Mouse (Mus musculus) embryonic fibroblast, embryonic 13.5 days (primary cell): ENCODE results near the gene Cd19. TPM values are rescaled to one million over a fixed set of nuclear protein-coding genes. Genes with fewer than 3 reads are reported as not detected.
A peak's percentile ranks its signal among the peaks of the same experiment; 100 is the strongest.

ENCODE experiments used
- H3K27ac ChIP-seq: 2 replicates; pipeline ENCODE4 v1.5.1; 2012; ENCODE audit warnings: low read length, control low read depth, inconsistent platforms; ENCODE audit not compliant: insufficient read depth
- H3K4me1 ChIP-seq: 2 replicates; pipeline ENCODE4 v1.6.1; 2011; ENCODE audit warnings: low read length; ENCODE audit not compliant: control insufficient read depth, insufficient read depth
- H3K4me3 ChIP-seq: 2 replicates; pipeline ENCODE4 v1.5.1; 2011; ENCODE audit warnings: mild to moderate bottlenecking, control low read depth, low read length; ENCODE audit not compliant: insufficient read depth
- CTCF ChIP-seq: IDR thresholded peaks from 2 replicates; pipeline ENCODE4 v1.5.1; 2011; ENCODE audit warnings: mild to moderate bottlenecking, control low read depth, low read length, moderate library complexity, borderline replicate concordance; ENCODE audit not compliant: insufficient read depth
- POLR2A ChIP-seq: IDR thresholded peaks from 2 replicates; pipeline ENCODE4 v1.6.1; 2011; ENCODE audit warnings: low read depth, mild to moderate bottlenecking, control low read depth, low read length, moderate library complexity
- polyA plus RNA-seq: library from polyadenylated mRNA; stranded (reverse); fragments of >200 nt; gene quantifications from 2 replicates; pipeline ENCODE4 v1.2.4, GENCODE M21; 2011; ENCODE audit warnings: low read depth; ENCODE audit not compliant: missing spikeins, insufficient read length

Cd19 gene
- polyA plus RNA-seq, 1 experiment = not detected

DNA sequence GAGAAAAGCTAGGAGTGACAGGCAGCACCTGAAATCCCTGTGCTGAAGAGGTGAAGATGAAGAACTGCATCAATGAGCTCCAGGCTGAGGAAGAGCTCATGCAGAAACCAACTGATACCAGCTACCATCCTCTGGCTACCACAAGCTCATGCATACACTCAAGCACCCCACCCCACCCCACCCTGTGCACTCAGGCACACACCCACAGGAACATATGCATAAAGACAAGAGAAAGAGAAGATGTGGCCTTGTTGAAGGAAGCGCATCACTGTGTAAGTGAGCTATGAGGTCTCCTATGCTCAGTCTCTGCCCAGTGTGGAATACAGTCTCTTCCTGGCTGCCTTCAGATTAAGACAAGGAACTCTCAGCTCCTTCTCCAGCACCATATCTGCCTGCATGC, 26.5 kb downstream of the Cd19 start:
- no peak for TF ChIP-seq POLR2A
- TF ChIP-seq CTCF = no peak
- no peak overlapping the region for H3K27ac ChIP-seq
- H3K4me1 ChIP-seq = no peaks in the 10 kb centered on the region
- H3K4me3 ChIP-seq = no peak overlapping the region

DNA sequence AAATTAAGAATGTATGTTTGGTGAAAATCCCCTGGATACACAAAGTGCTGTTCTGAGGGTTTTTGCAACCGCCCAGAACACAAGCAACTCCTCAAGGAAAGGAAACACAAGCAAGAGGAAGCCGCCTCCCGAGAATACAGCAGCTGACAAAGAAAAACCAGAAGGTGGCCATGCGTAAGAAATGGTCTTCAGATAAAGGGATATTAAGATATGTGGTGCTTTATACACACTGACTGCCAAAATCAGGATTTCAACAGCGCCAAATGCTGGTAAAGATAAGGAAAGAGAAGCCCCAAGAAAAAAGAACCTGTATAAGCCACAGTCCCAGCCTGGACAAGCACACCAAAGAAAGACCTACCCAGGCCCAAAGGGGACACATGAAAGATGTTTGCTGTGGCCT, 31.1 kb downstream of the Cd19 start:
- H3K27ac ChIP-seq = no peak overlapping the region
- TF ChIP-seq CTCF (no peak), POLR2A (no peak)
- H3K4me3 ChIP-seq = no peak overlapping the region
- H3K4me1 ChIP-seq = no peaks in the 10 kb centered on the region

GRCm38 (mm10) chr7:126377278-126378158, 37.2 kb downstream of the Cd19 start, which contains the start of gene Spns1:
Spns1 (minus strand) TSS chr7:126377450.
- TF ChIP-seq POLR2A (peak; percentile 90), CTCF (peak; percentile 57)
- peaks cover 2% of the 10 kb centered on the region; the same call in 1 of the 2 replicates for H3K4me1 ChIP-seq
- peak within 1 kb of the TSS; percentile 88 for H3K4me3 ChIP-seq
- peak within 1 kb of the TSS; percentile 15; the same call in 1 of the 2 replicates for H3K27ac ChIP-seq

DNA sequence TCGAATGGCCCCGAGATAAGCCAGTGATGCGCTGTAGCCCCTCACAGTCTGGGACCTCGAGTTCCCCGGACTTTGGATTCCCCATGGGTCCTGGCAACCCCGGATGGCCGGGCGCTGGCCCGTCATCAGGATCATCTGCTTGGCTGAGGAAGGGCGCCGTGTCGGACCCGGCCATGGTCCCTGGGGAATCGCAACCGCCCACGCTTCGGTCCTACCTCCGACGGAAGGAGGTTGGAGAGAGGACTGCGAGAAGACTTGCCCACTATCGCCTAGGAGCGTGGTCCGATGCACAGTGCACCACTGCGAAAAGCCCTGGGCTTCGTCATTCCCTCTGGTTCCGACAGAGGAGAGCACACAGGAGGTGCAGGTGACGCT, 37.8 kb downstream of the Cd19 start:
- Histone ChIP-seq H3K4me1 (peaks cover 2% of the 10 kb centered on the region; the same call in 1 of the 2 replicates), H3K4me3 (peak overlapping the region; percentile 88), H3K27ac (no peak overlapping the region)
- TF ChIP-seq POLR2A = no peak
- TF ChIP-seq CTCF = no peak

DNA sequence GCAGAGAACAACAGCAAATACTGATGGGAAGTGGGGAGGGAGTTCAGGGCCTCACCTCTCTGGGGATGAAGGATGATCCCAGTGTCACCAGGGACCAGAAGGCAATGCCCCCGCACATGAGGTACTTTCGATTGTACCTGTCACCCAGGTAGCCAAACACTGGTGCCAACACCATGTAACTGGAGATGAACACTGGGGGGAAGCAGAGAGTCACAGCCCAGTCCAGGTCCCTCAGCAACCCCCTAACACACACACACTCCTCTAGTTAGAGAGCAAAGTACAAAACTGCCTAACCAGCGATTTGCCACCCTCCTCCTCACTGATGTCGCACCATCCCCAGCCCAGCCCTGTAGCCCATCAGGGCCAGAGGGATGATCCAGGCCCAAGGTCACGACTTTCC, 39.7 kb downstream of the Cd19 start:
- no peak overlapping the region for H3K27ac ChIP-seq
- H3K4me3 ChIP-seq = no peak overlapping the region
- TF ChIP-seq CTCF (no peak; the same call in 1 of the 2 replicates), POLR2A (no peak)
- H3K4me1 ChIP-seq = peaks cover 2% of the 10 kb centered on the region; the same call in 1 of the 2 replicates

DNA sequence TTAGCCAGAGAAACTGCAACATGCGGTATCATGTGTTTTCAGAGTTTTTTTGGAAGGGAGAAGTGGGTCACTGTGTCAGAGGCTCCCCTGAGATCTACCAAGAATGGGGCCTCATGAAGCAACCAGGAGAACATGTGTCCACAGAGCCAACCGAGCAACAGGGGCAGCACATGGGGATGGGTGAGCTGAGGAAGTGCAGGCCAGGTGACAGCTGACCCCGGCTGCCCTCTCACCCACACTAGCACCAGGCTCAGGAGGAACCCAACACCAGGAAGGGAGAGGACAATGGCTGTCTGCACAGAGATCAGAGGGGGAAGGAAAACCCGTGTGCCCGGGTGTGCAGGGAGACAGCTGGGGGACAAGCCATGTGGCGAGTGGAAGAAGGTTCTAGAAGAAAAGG, 40.2 kb downstream of the Cd19 start:
- Histone ChIP-seq H3K4me1 (peaks cover 2% of the 10 kb centered on the region; the same call in 1 of the 2 replicates), H3K4me3 (no peak overlapping the region), H3K27ac (no peak overlapping the region)
- TF ChIP-seq CTCF = no peak
- TF ChIP-seq POLR2A = no peak

DNA sequence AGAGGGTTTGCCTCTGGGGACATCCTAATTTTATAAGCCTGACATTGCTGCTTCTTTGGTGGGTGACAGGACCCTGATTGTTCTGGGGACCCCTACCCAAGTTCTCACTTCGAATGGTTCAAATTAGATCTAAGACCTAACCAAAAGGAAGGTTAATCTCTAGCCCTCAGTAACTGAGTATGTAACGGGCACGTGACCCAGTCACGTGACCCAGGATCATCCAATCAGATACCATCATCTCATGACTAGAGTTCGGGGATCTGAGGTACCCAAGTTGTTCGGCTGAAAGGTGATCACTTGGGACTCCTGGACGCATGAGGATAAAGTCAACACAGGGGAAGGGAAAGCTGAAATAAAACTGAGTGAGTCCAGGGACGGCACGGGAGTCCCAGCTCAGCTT, 41.7 kb downstream of the Cd19 start:
- Histone ChIP-seq H3K27ac (no peak overlapping the region), H3K4me1 (peaks cover 2% of the 10 kb centered on the region; the same call in 1 of the 2 replicates), H3K4me3 (no peak overlapping the region)
- TF ChIP-seq CTCF = no peak
- TF ChIP-seq POLR2A = no peak

- H3K27ac ChIP-seq = no peak within 1 kb of the TSS
- no peak within 1 kb of the TSS for H3K4me3 ChIP-seq
- no peaks in the 10 kb centered on the region for H3K4me1 ChIP-seq
- no peak for TF ChIP-seq POLR2A
Observed at GRCm38 (mm10) chr7:126369393-126369792, 45.3 kb downstream of the Cd19 start, which contains the start of gene Lat. Lat (minus strand) TSS chr7:126369570.

GRCm38 (mm10) chr7:126368367-126368766, 46.3 kb downstream of the Cd19 start:
- no peak overlapping the region for H3K27ac ChIP-seq
- H3K4me1 ChIP-seq = no peaks in the 10 kb centered on the region
- no peak overlapping the region for H3K4me3 ChIP-seq
- TF ChIP-seq POLR2A (no peak), CTCF (no peak)

- no peak overlapping the region for H3K4me3 ChIP-seq
- H3K27ac ChIP-seq = no peak overlapping the region
- TF ChIP-seq POLR2A = no peak
- TF ChIP-seq CTCF = no peak
- H3K4me1 ChIP-seq = no peaks in the 10 kb centered on the region
Observed at GRCm38 (mm10) chr7:126367636-126368035, 47.1 kb downstream of the Cd19 start.
